Mouse (Mus musculus): ENCODE measurements at regions not wholly inside any gene's neighbourhood (a gene's known extent, or its start where the extent isn't known, plus 50 kb on each side); places are given as distances from the start of the nearest gene placed in this dataset.

DNA sequence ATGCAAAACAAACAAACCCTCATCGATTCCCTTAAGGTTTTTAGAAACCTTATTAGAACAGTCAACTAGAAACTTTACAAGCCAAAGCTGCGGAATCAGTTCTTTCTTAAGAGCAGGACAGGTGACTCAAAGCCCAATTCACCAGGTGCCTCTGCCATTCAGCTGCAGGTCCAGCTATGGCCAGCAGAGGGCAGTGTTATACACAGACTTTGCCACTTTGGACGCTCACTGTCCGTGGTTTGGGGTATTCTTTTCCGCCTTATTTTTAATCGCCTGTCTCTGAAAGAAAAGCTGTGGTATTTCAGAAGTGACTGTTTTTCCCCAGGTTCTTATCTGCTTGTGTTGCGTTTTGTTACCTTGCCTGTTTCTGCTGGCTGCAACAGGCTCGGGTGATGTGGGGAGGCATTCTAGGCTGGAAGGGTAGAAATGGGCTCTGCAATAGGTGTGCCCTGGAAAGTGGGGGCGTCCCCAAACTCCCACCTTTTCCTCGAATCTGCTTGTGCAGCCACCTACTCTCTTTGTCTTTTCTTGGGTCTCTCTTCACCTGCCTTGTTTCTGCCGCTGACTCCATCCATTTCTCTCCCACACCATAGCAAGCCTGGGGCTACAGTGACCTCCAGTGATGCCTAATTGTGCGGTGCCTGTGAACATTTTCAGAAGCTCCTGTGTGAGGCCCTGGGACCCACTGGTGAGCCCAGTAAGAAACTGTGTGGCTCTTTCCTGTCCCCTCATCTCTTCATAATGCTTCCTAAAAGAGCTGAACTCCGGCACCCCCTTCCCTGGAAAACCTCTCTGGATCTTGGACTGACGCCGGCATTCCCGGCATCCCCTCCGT, 142.4 kb downstream of the Mtx3 start:
- DNase-seq (ENCODE audit: low spot score in 2 of 2), result peak in 1 of 2 experiments; percentile 75

- DNase-seq (ENCODE audit: low spot score in 2 of 2), result no peak
Observed at GRCm38 (mm10) chr13:92987691-92988090, 143.1 kb downstream of the Mtx3 start.

DNA sequence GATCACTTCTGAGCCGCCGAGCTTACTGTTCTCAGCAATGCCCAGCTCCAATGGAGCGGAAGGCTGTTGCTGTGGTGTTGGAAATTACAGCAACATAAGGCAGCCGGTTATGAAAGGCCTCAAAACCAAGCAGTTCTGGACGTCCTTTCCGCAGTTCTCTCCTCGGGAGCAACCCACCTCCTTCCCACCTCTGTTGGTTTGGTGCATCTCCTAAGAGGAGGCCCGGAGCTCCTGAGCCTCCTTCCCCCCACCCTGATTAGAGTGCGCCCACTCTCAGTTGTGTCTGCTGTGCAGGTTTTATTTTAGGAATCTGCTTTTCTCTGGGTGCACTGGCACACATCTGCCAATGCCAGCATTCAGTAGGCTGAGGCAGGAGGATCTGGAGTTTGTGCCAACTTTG, 144.0 kb downstream of the Mtx3 start:
- DNase-seq (ENCODE audit: low spot score in 2 of 2), result no peak

- DNase-seq (ENCODE audit: low spot score in 2 of 2), result no peak
Observed at GRCm38 (mm10) chr13:92990316-92991206, 146.0 kb downstream of the Mtx3 start.
